Mouse (Mus musculus): ENCODE measurements around the gene Aldh16a1. TPM values are rescaled to one million over a fixed set of nuclear protein-coding genes. Genes with fewer than 3 reads are reported as not detected.

The Aldh16a1 gene
- polyA plus RNA-seq, 1 experiment from 2014 or later = 41.9 TPM

MicroRNAs encoded within 50 kb of the gene (microRNA counts, 519-probe panel; counts per million panel counts)
- 3,146 counts per million, percentile 27 among the panel's probes with 10 or more counts for microRNA mmu-miR-150

Small RNA genes within 50 kb of the gene (microRNA-seq; reads per million reads assigned to microRNA genes)
- gene Mir150 = 17.5 reads per million, percentile 32 among the genes with 10 or more reads in this experiment
- 20.1 reads per million, percentile 34 among the genes with 10 or more reads in this experiment for gene Mir5121
- gene Mir7055 = not detected

Other genes with a start within 250 kb of the Aldh16a1 start
- gene Ap2a1, start 225.1 kb downstream of the Aldh16a1 start, polyA plus RNA-seq (2016; fragmentation: Nextera tagmentation; extraction: Ambion mirVana) = 85.8 and 94.4 TPM in 2 replicates
- 0.27 TPM in 1 of 2 replicates, not detected in the other for gene Tsks, start 211.4 kb downstream of the Aldh16a1 start, polyA plus RNA-seq (2016; fragmentation: Nextera tagmentation; extraction: Ambion mirVana)
- gene Cpt1c, start 179.7 kb downstream of the Aldh16a1 start, polyA plus RNA-seq (2016; fragmentation: Nextera tagmentation; extraction: Ambion mirVana) = 35.1 and 38.1 TPM in 2 replicates
- gene Prmt1, start 168.0 kb downstream of the Aldh16a1 start, polyA plus RNA-seq (2016; fragmentation: Nextera tagmentation; extraction: Ambion mirVana) = 585 and 631 TPM in 2 replicates
- 72.4 and 73.0 TPM in 2 replicates for gene Irf3, start 156.9 kb downstream of the Aldh16a1 start, polyA plus RNA-seq (2016; fragmentation: Nextera tagmentation; extraction: Ambion mirVana)
- 57.8 and 66.4 TPM in 2 replicates for gene Bcl2l12, start 155.9 kb downstream of the Aldh16a1 start, polyA plus RNA-seq (2016; fragmentation: Nextera tagmentation; extraction: Ambion mirVana)
- 47.4 and 52.0 TPM in 2 replicates for gene Scaf1, start 138.2 kb downstream of the Aldh16a1 start, polyA plus RNA-seq (2016; fragmentation: Nextera tagmentation; extraction: Ambion mirVana)
- 11.4 and 13.8 TPM in 2 replicates for gene Rras, start 136.6 kb downstream of the Aldh16a1 start, polyA plus RNA-seq (2016; fragmentation: Nextera tagmentation; extraction: Ambion mirVana)
- 13.1 and 13.6 TPM in 2 replicates for gene Prr12, start 101.7 kb downstream of the Aldh16a1 start, polyA plus RNA-seq (2016; fragmentation: Nextera tagmentation; extraction: Ambion mirVana)
- 53.7 and 54.4 TPM in 2 replicates for gene Nosip, start 92.2 kb downstream of the Aldh16a1 start, polyA plus RNA-seq (2016; fragmentation: Nextera tagmentation; extraction: Ambion mirVana)
- gene Prrg2, start 91.9 kb downstream of the Aldh16a1 start, polyA plus RNA-seq (2016; fragmentation: Nextera tagmentation; extraction: Ambion mirVana) = 17.1 and 18.2 TPM in 2 replicates
- 80.5 and 101 TPM in 2 replicates for gene Rcn3, start 62.4 kb downstream of the Aldh16a1 start, polyA plus RNA-seq (2016; fragmentation: Nextera tagmentation; extraction: Ambion mirVana)
- gene Fcgrt, start 50.7 kb downstream of the Aldh16a1 start, polyA plus RNA-seq (2016; fragmentation: Nextera tagmentation; extraction: Ambion mirVana) = 8.3 and 9.6 TPM in 2 replicates
- 1,226 and 1,285 TPM in 2 replicates for gene Rps11, start 30.1 kb downstream of the Aldh16a1 start, polyA plus RNA-seq (2016; fragmentation: Nextera tagmentation; extraction: Ambion mirVana)
- gene Rpl13a, start 25.8 kb downstream of the Aldh16a1 start, polyA plus RNA-seq (2016; fragmentation: Nextera tagmentation; extraction: Ambion mirVana) = 1,106 and 1,135 TPM in 2 replicates
- 0.27 TPM in 1 of 2 replicates, not detected in the other for gene Gm45713, start 18.4 kb downstream of the Aldh16a1 start, polyA plus RNA-seq (2016; fragmentation: Nextera tagmentation; extraction: Ambion mirVana)
- 0.21 and 0.72 TPM in 2 replicates for gene Flt3l, start 18.2 kb downstream of the Aldh16a1 start, polyA plus RNA-seq (2016; fragmentation: Nextera tagmentation; extraction: Ambion mirVana)
- gene Pih1d1, start 281 bp downstream of the Aldh16a1 start, polyA plus RNA-seq (2016; fragmentation: Nextera tagmentation; extraction: Ambion mirVana) = 95.0 and 97.5 TPM in 2 replicates
- gene Slc17a7, start 9.4 kb upstream of the Aldh16a1 start, polyA plus RNA-seq (2016; fragmentation: Nextera tagmentation; extraction: Ambion mirVana) = 6.3 and 7.9 TPM in 2 replicates
- 0.52 and 1.4 TPM in 2 replicates for gene Gfy, start 25.0 kb upstream of the Aldh16a1 start, polyA plus RNA-seq (2016; fragmentation: Nextera tagmentation; extraction: Ambion mirVana)
- 0.45 and 1.5 TPM in 2 replicates for gene Pth2, start 26.4 kb upstream of the Aldh16a1 start, polyA plus RNA-seq (2016; fragmentation: Nextera tagmentation; extraction: Ambion mirVana)
- 1.2 TPM in 2 replicates for gene Ccdc155, start 50.3 kb upstream of the Aldh16a1 start, polyA plus RNA-seq (2016; fragmentation: Nextera tagmentation; extraction: Ambion mirVana)
- 0.72 and 0.78 TPM in 2 replicates for gene Dkkl1, start 57.6 kb upstream of the Aldh16a1 start, polyA plus RNA-seq (2016; fragmentation: Nextera tagmentation; extraction: Ambion mirVana)
- gene Tead2, start 61.2 kb upstream of the Aldh16a1 start, polyA plus RNA-seq (2016; fragmentation: Nextera tagmentation; extraction: Ambion mirVana) = 245 and 256 TPM in 2 replicates
- 1.2 and 1.3 TPM in 2 replicates for gene Cd37, start 84.5 kb upstream of the Aldh16a1 start, polyA plus RNA-seq (2016; fragmentation: Nextera tagmentation; extraction: Ambion mirVana)
- 0.09 and 0.20 TPM in 2 replicates for gene Slc6a16, start 86.5 kb upstream of the Aldh16a1 start, polyA plus RNA-seq (2016; fragmentation: Nextera tagmentation; extraction: Ambion mirVana)
- gene Slc6a21, start 122.9 kb upstream of the Aldh16a1 start, polyA plus RNA-seq (2016; fragmentation: Nextera tagmentation; extraction: Ambion mirVana) = not detected in 2 replicates
- 4.6 and 6.6 TPM in 2 replicates for gene Trpm4, start 179.2 kb upstream of the Aldh16a1 start, polyA plus RNA-seq (2016; fragmentation: Nextera tagmentation; extraction: Ambion mirVana)
- gene Hrc, start 180.7 kb upstream of the Aldh16a1 start, polyA plus RNA-seq (2016; fragmentation: Nextera tagmentation; extraction: Ambion mirVana) = 0.13 and 0.20 TPM in 2 replicates
- 12.6 and 14.9 TPM in 2 replicates for gene Ppfia3, start 212.4 kb upstream of the Aldh16a1 start, polyA plus RNA-seq (2016; fragmentation: Nextera tagmentation; extraction: Ambion mirVana)
- 3.1 TPM in 2 replicates for gene Lin7b, start 216.0 kb upstream of the Aldh16a1 start, polyA plus RNA-seq (2016; fragmentation: Nextera tagmentation; extraction: Ambion mirVana)
- 313 and 314 TPM in 2 replicates for gene Snrnp70, start 241.2 kb upstream of the Aldh16a1 start, polyA plus RNA-seq (2016; fragmentation: Nextera tagmentation; extraction: Ambion mirVana)

Measured in forebrain, embryonic 12.5 days (tissue).